Mouse (Mus musculus): ENCODE measurements around the gene Rai14. TPM values are rescaled to one million over a fixed set of nuclear protein-coding genes. Genes with fewer than 3 reads are reported as not detected.

Rai14 gene
- polyA plus RNA-seq, 1 experiment: 27.4 TPM

- Histone ChIP-seq H3K79me2 (ENCODE audit: control insufficient read depth, insufficient read depth) (peaks cover 90% of the 10 kb centered on the region), H3ac (ENCODE audit: control insufficient read depth, insufficient read length) (no peak overlapping the region), H3K27me3 (ENCODE audit: control insufficient read depth, insufficient read depth, insufficient read length) (no peaks in the 10 kb centered on the region), H3K4me2 (ENCODE audit: low read depth) (no peak overlapping the region), H3K4me3 (no peak overlapping the region), H3K36me3 (ENCODE audit: control insufficient read depth, insufficient read depth) (no peaks in the 10 kb centered on the region)
- TF ChIP-seq E2F4 (IDR thresholded peaks at IDR 0.05; ENCODE audit: insufficient read depth) (no peak), MYOG (IDR thresholded peaks at IDR 0.05; ENCODE audit: control insufficient read depth in 1 of 3, insufficient read depth in 1 of 3, insufficient read length in 2 of 3, low read depth in 2 of 3) (no peak), USF1 (IDR thresholded peaks at IDR 0.05; ENCODE audit: low read depth) (no peak), POLR2AphosphoS2 (IDR thresholded peaks at IDR 0.05; ENCODE audit: insufficient read length, low read depth) (no peak), SRF (IDR thresholded peaks at IDR 0.05; ENCODE audit: control insufficient read depth, insufficient read length, low read depth) (no peak), POLR2A (IDR thresholded peaks at IDR 0.05; ENCODE audit: insufficient read length, low read depth) (no peak), TCF12 (IDR thresholded peaks at IDR 0.05; ENCODE audit: insufficient read depth, poor library complexity, severe bottlenecking) (no peak)
Observed at GRCm38 (mm10) chr15:10664529-10664898, 49.9 kb downstream of the Rai14 start.

GRCm38 (mm10) chr15:10663793-10664528 lies 50.5 kb downstream of the Rai14 start:
- H3K36me3 ChIP-seq (ENCODE audit: control insufficient read depth, insufficient read depth): no peaks in the 10 kb centered on the region
- TF ChIP-seq USF1 (IDR thresholded peaks at IDR 0.05; ENCODE audit: low read depth) (no peak), E2F4 (IDR thresholded peaks at IDR 0.05; ENCODE audit: insufficient read depth) (no peak), MAX (IDR thresholded peaks at IDR 0.05; ENCODE audit: low read depth) (no peak), CEBPB (IDR thresholded peaks at IDR 0.05; ENCODE audit: insufficient read depth, poor library complexity, severe bottlenecking) (no peak), MYOG (IDR thresholded peaks at IDR 0.05; ENCODE audit: control insufficient read depth in 1 of 3, insufficient read depth in 1 of 3, insufficient read length in 2 of 3, low read depth in 2 of 3) (no peak), POLR2A (IDR thresholded peaks at IDR 0.05; ENCODE audit: insufficient read length, low read depth) (no peak), TCF3 (IDR thresholded peaks at IDR 0.05; ENCODE audit: insufficient read length, low read depth) (no peak), POLR2AphosphoS2 (IDR thresholded peaks at IDR 0.05; ENCODE audit: insufficient read length, low read depth) (no peak)
- H3K4me3 ChIP-seq: no peak overlapping the region
- H3K4me2 ChIP-seq (ENCODE audit: low read depth): peak overlapping the region; percentile 12
- no peak overlapping the region for H3ac ChIP-seq (ENCODE audit: control insufficient read depth, insufficient read length)
- peaks cover 85% of the 10 kb centered on the region for H3K79me2 ChIP-seq (ENCODE audit: control insufficient read depth, insufficient read depth)
- no peaks in the 10 kb centered on the region for H3K27me3 ChIP-seq (ENCODE audit: control insufficient read depth, insufficient read depth, insufficient read length)

DNA sequence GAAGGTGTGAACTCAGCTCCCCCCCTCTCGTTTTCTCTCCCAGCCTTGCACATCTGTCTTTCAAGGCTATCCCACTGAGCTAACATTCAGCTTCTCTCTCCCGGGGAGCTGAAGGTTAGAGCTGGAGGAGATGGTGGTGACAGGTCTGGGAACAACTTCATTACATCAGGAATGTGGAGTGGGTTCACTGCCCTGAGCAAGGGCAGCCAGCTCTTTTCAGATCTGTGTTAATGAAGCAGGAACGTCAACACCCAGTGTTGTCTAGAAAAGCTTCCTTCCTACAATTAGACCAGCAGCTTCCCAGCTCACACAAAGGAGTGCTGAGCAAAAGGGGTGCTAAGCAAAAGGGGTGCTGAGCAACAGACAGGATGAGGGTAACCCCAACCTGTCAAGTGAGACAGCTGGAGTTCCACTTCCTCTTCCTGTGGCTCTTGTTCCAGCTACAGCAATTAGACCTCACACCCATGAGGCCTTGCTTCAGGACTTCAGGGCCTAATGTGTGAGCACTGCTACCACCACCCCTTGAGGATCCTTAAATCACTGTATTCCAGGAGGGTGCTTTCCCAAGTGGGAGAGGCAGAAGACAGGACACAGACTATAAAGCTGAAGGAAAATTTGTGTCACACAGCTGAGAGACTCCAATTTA lies 52.3 kb downstream of the Rai14 start:
- H3K27me3 ChIP-seq (ENCODE audit: control insufficient read depth, insufficient read depth, insufficient read length): no peaks in the 10 kb centered on the region
- no peak overlapping the region for H3K4me3 ChIP-seq
- H3K36me3 ChIP-seq (ENCODE audit: control insufficient read depth, insufficient read depth): peaks cover 4% of the 10 kb centered on the region
- H3ac ChIP-seq (ENCODE audit: control insufficient read depth, insufficient read length): no peak overlapping the region
- H3K4me2 ChIP-seq (ENCODE audit: low read depth): no peak overlapping the region
- TF ChIP-seq MAX (IDR thresholded peaks at IDR 0.05; ENCODE audit: low read depth): no peak
- TF ChIP-seq TCF3 (IDR thresholded peaks at IDR 0.05; ENCODE audit: insufficient read length, low read depth): no peak
- no peak for TF ChIP-seq SRF (IDR thresholded peaks at IDR 0.05; ENCODE audit: control insufficient read depth, insufficient read length, low read depth)
- no peak for TF ChIP-seq CEBPB (IDR thresholded peaks at IDR 0.05; ENCODE audit: insufficient read depth, poor library complexity, severe bottlenecking)
- no peak for TF ChIP-seq E2F4 (IDR thresholded peaks at IDR 0.05; ENCODE audit: insufficient read depth)
- TF ChIP-seq MYOD1 (IDR thresholded peaks at IDR 0.05; ENCODE audit: control insufficient read depth in 1 of 3, insufficient read length in 2 of 3, low read depth in 2 of 3): no peak
- TF ChIP-seq MYOG (IDR thresholded peaks at IDR 0.05; ENCODE audit: control insufficient read depth in 1 of 3, insufficient read depth in 1 of 3, insufficient read length in 2 of 3, low read depth in 2 of 3): no peak
- no peak for TF ChIP-seq TCF12 (IDR thresholded peaks at IDR 0.05; ENCODE audit: insufficient read depth, poor library complexity, severe bottlenecking)
- no peak for TF ChIP-seq POLR2A (IDR thresholded peaks at IDR 0.05; ENCODE audit: insufficient read length, low read depth)
- TF ChIP-seq POLR2AphosphoS2 (IDR thresholded peaks at IDR 0.05; ENCODE audit: insufficient read length, low read depth): no peak
- no peak for TF ChIP-seq USF1 (IDR thresholded peaks at IDR 0.05; ENCODE audit: low read depth)
- no peak for TF ChIP-seq REST (IDR thresholded peaks at IDR 0.05; ENCODE audit: insufficient read depth, insufficient read length)
- H3K79me2 ChIP-seq (ENCODE audit: control insufficient read depth, insufficient read depth): peaks cover 79% of the 10 kb centered on the region

DNA sequence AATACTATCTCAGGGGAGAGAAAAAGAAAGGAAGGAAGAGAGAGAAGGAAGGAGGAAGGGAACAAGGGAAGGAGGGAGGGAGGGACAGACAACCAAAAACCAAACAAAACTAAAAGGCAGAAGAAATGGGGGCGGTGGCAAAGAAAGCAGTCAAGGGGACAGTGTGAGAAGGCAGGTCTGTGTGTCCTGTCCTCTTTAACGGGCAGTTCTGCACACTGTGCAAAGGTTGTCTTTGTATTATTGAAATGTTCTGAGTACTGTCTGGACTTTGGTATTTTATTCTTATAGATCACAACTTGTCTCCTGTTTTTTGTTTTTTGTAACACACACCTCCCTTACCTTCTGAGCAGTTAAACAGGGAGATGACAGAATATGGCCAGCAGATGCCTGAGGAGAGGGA lies 55.6 kb downstream of the Rai14 start:
- no peaks in the 10 kb centered on the region for H3K27me3 ChIP-seq (ENCODE audit: control insufficient read depth, insufficient read depth, insufficient read length)
- no peak overlapping the region for H3ac ChIP-seq (ENCODE audit: control insufficient read depth, insufficient read length)
- H3K4me2 ChIP-seq (ENCODE audit: low read depth): no peak overlapping the region
- no peak for TF ChIP-seq MYOD1 (IDR thresholded peaks at IDR 0.05; ENCODE audit: control insufficient read depth in 1 of 3, insufficient read length in 2 of 3, low read depth in 2 of 3)
- no peak for TF ChIP-seq POLR2A (IDR thresholded peaks at IDR 0.05; ENCODE audit: insufficient read length, low read depth)
- TF ChIP-seq TCF3 (IDR thresholded peaks at IDR 0.05; ENCODE audit: insufficient read length, low read depth): no peak
- TF ChIP-seq MAX (IDR thresholded peaks at IDR 0.05; ENCODE audit: low read depth): no peak
- TF ChIP-seq POLR2AphosphoS2 (IDR thresholded peaks at IDR 0.05; ENCODE audit: insufficient read length, low read depth): no peak
- no peak for TF ChIP-seq E2F4 (IDR thresholded peaks at IDR 0.05; ENCODE audit: insufficient read depth)
- H3K79me2 ChIP-seq (ENCODE audit: control insufficient read depth, insufficient read depth): peaks cover 81% of the 10 kb centered on the region
- H3K36me3 ChIP-seq (ENCODE audit: control insufficient read depth, insufficient read depth): peaks cover 4% of the 10 kb centered on the region
- H3K4me3 ChIP-seq: no peak overlapping the region

DNA sequence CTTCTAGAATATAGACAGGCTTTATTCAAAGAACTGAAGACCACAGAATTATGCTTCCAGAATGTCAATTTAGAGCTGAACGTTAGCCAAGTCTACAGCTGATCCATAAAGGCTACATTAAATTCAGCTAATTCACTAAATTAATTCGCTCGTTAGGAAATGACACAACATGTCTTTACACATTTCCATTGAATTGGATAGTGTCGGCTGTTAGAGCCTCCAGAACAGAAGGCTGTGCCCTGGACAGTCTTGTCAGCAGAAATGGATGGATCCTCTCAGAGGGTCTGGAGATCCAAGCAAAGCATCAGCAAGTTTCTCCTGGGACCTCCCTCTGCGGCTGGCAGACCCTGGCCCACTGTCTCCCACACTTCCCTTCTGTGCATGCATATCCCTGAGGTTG lies 58.3 kb downstream of the Rai14 start:
- TF ChIP-seq MAX (IDR thresholded peaks at IDR 0.05; ENCODE audit: low read depth) (no peak), REST (IDR thresholded peaks at IDR 0.05; ENCODE audit: insufficient read depth, insufficient read length) (no peak), SRF (IDR thresholded peaks at IDR 0.05; ENCODE audit: control insufficient read depth, insufficient read length, low read depth) (no peak), POLR2A (IDR thresholded peaks at IDR 0.05; ENCODE audit: insufficient read length, low read depth) (no peak), CEBPB (IDR thresholded peaks at IDR 0.05; ENCODE audit: insufficient read depth, poor library complexity, severe bottlenecking) (no peak), MYOG (IDR thresholded peaks at IDR 0.05; ENCODE audit: control insufficient read depth in 1 of 3, insufficient read depth in 1 of 3, insufficient read length in 2 of 3, low read depth in 2 of 3) (no peak), MYOD1 (IDR thresholded peaks at IDR 0.05; ENCODE audit: control insufficient read depth in 1 of 3, insufficient read length in 2 of 3, low read depth in 2 of 3) (no peak), TCF12 (IDR thresholded peaks at IDR 0.05; ENCODE audit: insufficient read depth, poor library complexity, severe bottlenecking) (no peak), USF1 (IDR thresholded peaks at IDR 0.05; ENCODE audit: low read depth) (no peak), POLR2AphosphoS2 (IDR thresholded peaks at IDR 0.05; ENCODE audit: insufficient read length, low read depth) (no peak), E2F4 (IDR thresholded peaks at IDR 0.05; ENCODE audit: insufficient read depth) (no peak), TCF3 (IDR thresholded peaks at IDR 0.05; ENCODE audit: insufficient read length, low read depth) (no peak)
- Histone ChIP-seq H3K79me2 (ENCODE audit: control insufficient read depth, insufficient read depth) (peaks cover 79% of the 10 kb centered on the region), H3ac (ENCODE audit: control insufficient read depth, insufficient read length) (no peak overlapping the region), H3K4me2 (ENCODE audit: low read depth) (no peak overlapping the region), H3K27me3 (ENCODE audit: control insufficient read depth, insufficient read depth, insufficient read length) (no peaks in the 10 kb centered on the region), H3K4me3 (no peak overlapping the region), H3K36me3 (ENCODE audit: control insufficient read depth, insufficient read depth) (peaks cover 4% of the 10 kb centered on the region)
